In the genomic region with DNA sequence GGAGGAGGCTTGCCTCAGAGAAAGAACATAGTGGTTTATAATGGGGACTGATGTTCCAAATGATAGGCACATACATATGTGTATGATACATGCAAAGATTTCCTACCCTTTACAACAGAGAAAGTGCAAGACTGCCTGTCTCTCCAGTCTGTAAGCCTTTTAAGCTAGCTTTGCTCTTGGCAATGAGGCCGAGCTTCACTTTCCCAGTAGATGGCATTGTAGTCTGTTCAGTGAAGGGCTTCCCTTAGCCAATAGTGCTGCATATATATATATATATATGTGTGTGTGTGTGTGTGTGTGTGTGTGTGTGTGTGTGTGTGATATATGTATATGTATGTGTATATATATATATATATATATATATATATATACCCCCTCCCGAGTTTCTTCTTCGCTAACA, we compare ENCODE assay signal across 9 mouse cellular contexts. TPM values are rescaled to one million over a fixed set of nuclear protein-coding genes. Genes with fewer than 3 reads are reported as not detected.
A peak's percentile ranks its signal among the peaks of the same experiment; 100 is the strongest.
DNase-seq lines count a peak whose midpoint lies in the region; ATAC-seq and TF ChIP-seq lines count a peak whose summit lies in the region.
"Had no signal": no experiment of that assay in that cellular context is flagged by ENCODE, and none has a peak within 500 bp of the region (broad histone marks: within the 10 kb centered on the region; RNA-seq: fewer than 3 reads in every experiment).

No protein-coding gene starts in this region.

- no peak for TF ChIP-seq EP300 in lung, postnatal 0 days (IDR thresholded peaks at IDR 0.05)

- peak; percentile 79; the same call in 1 of the 2 replicates for ATAC-seq in frontal cortex, adult (ENCODE audit: low TSS enrichment)
- no peak for ATAC-seq in lung, postnatal 0 days

- TF ChIP-seq CTCF in lung, postnatal 0 days (IDR thresholded peaks at IDR 0.05): peak; percentile 59
- no peak for TF ChIP-seq CTCF in lung, adult 2 months (IDR thresholded peaks at IDR 0.05; ENCODE audit: insufficient read depth, low read length)

- no peaks in the 10 kb centered on the region for H3K36me3 ChIP-seq in lung, postnatal 0 days (ENCODE audit: insufficient read depth, low read length)

- H3K4me2 ChIP-seq in lung, postnatal 0 days (replicated peaks; ENCODE audit: low read depth, low read length): no peak overlapping the region

- H3K9ac ChIP-seq in lung, postnatal 0 days (replicated peaks; ENCODE audit: low read depth): no peak overlapping the region

- H3K4me3 ChIP-seq in lung, postnatal 0 days (ENCODE audit: low read depth, low read length): no peak overlapping the region
- H3K4me3 ChIP-seq in lung, adult 2 months (replicated peaks; ENCODE audit: extremely low read depth, low read depth, low read length): no peak overlapping the region

- no peak for DNase-seq in frontal cortex, postnatal 25 days (ENCODE audit: low spot score in 2 of 2)
- DNase-seq in lung, postnatal 0 days (ENCODE audit: low spot score): peak; percentile 54
- no peak for DNase-seq in lung, adult 2 months
- peak; percentile 16 to 60 for DNase-seq in layer of hippocampus, adult 18-20 months (ENCODE audit: low spot score in 2 of 2)
- DNase-seq in right cerebral cortex, adult 2 months (ENCODE audit: low spot score in 2 of 2): peak; percentile 50 to 55
- DNase-seq in testis, postnatal 10 days (ENCODE audit: low spot score): no peak
- no peak for DNase-seq in B cell, adult 2 months
- DNase-seq: cerebellum, adult 11 months had no signal

- no peaks in the 10 kb centered on the region for H3K9me3 ChIP-seq in lung, postnatal 0 days (ENCODE audit: low read length)

- no peak for TF ChIP-seq POLR2A in lung, adult 2 months (IDR thresholded peaks at IDR 0.05; ENCODE audit: borderline replicate concordance, extremely low read depth, low read depth, low read length)

- H3K27me3 ChIP-seq in lung, postnatal 0 days (replicated peaks; ENCODE audit: insufficient read depth, low read length): no peaks in the 10 kb centered on the region

- WGBS in lung, postnatal 0 days: 50% methylated on average over 3 of the region's 3 CpGs
- WGBS in lung, adult 2 months: 67% methylated on average over 3 of the region's 3 CpGs

- no peak overlapping the region for H3K27ac ChIP-seq in lung, postnatal 0 days (ENCODE audit: low read length)

- H3K4me1 ChIP-seq in lung, postnatal 0 days (ENCODE audit: insufficient read depth, low read depth, low read length): no peaks in the 10 kb centered on the region
- no peaks in the 10 kb centered on the region for H3K4me1 ChIP-seq in lung, adult 2 months (ENCODE audit: control insufficient read depth, insufficient read depth, low read length)

RNA-seq across cellular contexts. Expression of a gene that starts 13.4 kb away (rescaled TPM):
- 8.2 and 10.7 TPM in 2 replicates for polyA plus RNA-seq in lung, postnatal 0 days (2015; fragmentation: Nextera tagmentation; extraction: Ambion mirVana)
- polyA plus RNA-seq in lung, adult 2 months (2012; rRNA removed): 7.3 and 8.0 TPM in 2 replicates
- total RNA-seq in layer of hippocampus, adult 18-20 months (2021): 1 to 10 TPM; 4.6 to 4.8 TPM

Comparison
In these comparisons a context has a peak if more than half of its experiments do, and no peak if none do; other contexts are left out.
1. DNase-seq: peak in lung, postnatal 0 days (single experiment), layer of hippocampus, adult 18-20 months (2 of 2) and right cerebral cortex, adult 2 months (2 of 2); none in frontal cortex, postnatal 25 days (0 of 2), lung, adult 2 months (single experiment), testis, postnatal 10 days (single experiment) and B cell, adult 2 months (0 of 2).